Mouse (Mus musculus) large intestine, adult 2 months (tissue): ENCODE measurements at regions not wholly inside any gene's neighbourhood (a gene's known extent, or its start where the extent isn't known, plus 50 kb on each side); places are given as distances from the start of the nearest gene placed in this dataset.

ENCODE experiments used
- DNase-seq: peaks from one replicate; pipeline ENCODE4 v3.0.0-alpha.2; 2012; ENCODE audit warnings: low read depth, low spot score
- WGBS: fragments of 180-500 bp; shearing (Covaris S2); methylation state at CpG from one replicate; pipeline ENCODE4 v1.1.7; 2018; 5-methylcytosine and 5-hydroxymethylcytosine counted together

GRCm38 (mm10) chr2:169094011-169094754 lies 138.8 kb upstream of the Zfp64 start:
- DNase-seq: no peak
- 80% methylated on average over 22 of the region's 22 CpGs for WGBS

- WGBS: 78% methylated on average over 3 of the region's 3 CpGs
- DNase-seq: no peak
Measured at GRCm38 (mm10) chr2:169090256-169090655, 134.9 kb upstream of the Zfp64 start.

- WGBS: 70% methylated on average over 16 of the region's 16 CpGs
- DNase-seq: no peak
Measured at GRCm38 (mm10) chr2:169088870-169089484, 133.6 kb upstream of the Zfp64 start.

GRCm38 (mm10) chr2:169088301-169088700 lies 132.9 kb upstream of the Zfp64 start:
- DNase-seq: no peak
- whole genome bisulfite sequencing: 85% methylated on average over 10 of the region's 10 CpGs

- DNase-seq: no peak
Measured at GRCm38 (mm10) chr2:169071267-169071666, 115.9 kb upstream of the Zfp64 start.

GRCm38 (mm10) chr2:169065166-169065698 lies 109.8 kb upstream of the Zfp64 start:
- no peak for DNase-seq
- WGBS: 87% methylated on average over 16 of the region's 16 CpGs

GRCm38 (mm10) chr2:169061520-169061919 lies 106.1 kb upstream of the Zfp64 start:
- WGBS: 2% methylated on average over 11 of the region's 11 CpGs
- peak; percentile 60 for DNase-seq

- no peak for DNase-seq
- 63% methylated on average over 13 of the region's 13 CpGs for WGBS
Measured at GRCm38 (mm10) chr2:169060495-169060894, 105.1 kb upstream of the Zfp64 start.

GRCm38 (mm10) chr2:169057831-169058230 lies 102.4 kb upstream of the Zfp64 start:
- 80% methylated on average over 5 of the region's 5 CpGs for WGBS
- no peak for DNase-seq

- 90% methylated on average over 14 of the region's 14 CpGs for WGBS
- no peak for DNase-seq
Measured at GRCm38 (mm10) chr2:169049947-169050346, 94.6 kb upstream of the Zfp64 start.

- WGBS: 71% methylated on average over 2 of the region's 2 CpGs
- no peak for DNase-seq
Measured at GRCm38 (mm10) chr2:169041748-169042147, 86.4 kb upstream of the Zfp64 start.

GRCm38 (mm10) chr2:169037975-169038374 lies 82.6 kb upstream of the Zfp64 start:
- WGBS: 77% methylated on average over 11 of the region's 11 CpGs
- DNase-seq: no peak

- 80% methylated on average over 9 of the region's 9 CpGs for WGBS
- no peak for DNase-seq
Measured at GRCm38 (mm10) chr2:169037519-169037918, 82.1 kb upstream of the Zfp64 start.

- no peak for DNase-seq
- WGBS: 38% methylated on average over 3 of the region's 3 CpGs
Measured at GRCm38 (mm10) chr2:169035315-169035714, 79.9 kb upstream of the Zfp64 start.

- DNase-seq: no peak
- WGBS: 45% methylated on average over 18 of the region's 18 CpGs
Measured at GRCm38 (mm10) chr2:169033997-169034396, 78.6 kb upstream of the Zfp64 start.

- DNase-seq: no peak
- WGBS: 84% methylated on average over 3 of the region's 3 CpGs
Measured at GRCm38 (mm10) chr2:169033181-169033580, 77.8 kb upstream of the Zfp64 start.

GRCm38 (mm10) chr2:169028531-169029114 lies 73.2 kb upstream of the Zfp64 start:
- DNase-seq: no peak
- 66% methylated on average over 9 of the region's 9 CpGs for WGBS

- 72% methylated on average over 3 of the region's 3 CpGs for WGBS
Measured at GRCm38 (mm10) chr2:169019037-169019436, 63.6 kb upstream of the Zfp64 start.

GRCm38 (mm10) chr2:169010271-169010670 lies 54.9 kb upstream of the Zfp64 start:
- DNase-seq: no peak
- WGBS: 70% methylated on average over 9 of the region's 9 CpGs

More at GRCm38 (mm10) chr2:169019037-169019436, 63.6 kb upstream of the Zfp64 start:
- no peak for DNase-seq

GRCm38 (mm10) chr2:169008756-169009155 lies 53.4 kb upstream of the Zfp64 start:
- 78% methylated on average over 20 of the region's 20 CpGs for WGBS
- no peak for DNase-seq

GRCm38 (mm10) chr2:169008333-169008732 lies 52.9 kb upstream of the Zfp64 start:
- WGBS: 64% methylated on average over 9 of the region's 9 CpGs
- no peak for DNase-seq
